Mouse (Mus musculus): ENCODE data around the gene Pfas. TPM values are rescaled to one million over a fixed set of nuclear protein-coding genes. Genes with fewer than 3 reads are reported as not detected.
A peak's percentile ranks its signal among the peaks of the same experiment; 100 is the strongest.

The Pfas gene
- 20.5 and 22.5 TPM in 2 replicates for polyA plus RNA-seq (2015; fragmentation: Nextera tagmentation; extraction: Ambion mirVana)

- Histone ChIP-seq H3K27me3 (replicated peaks; ENCODE audit: control insufficient read depth, insufficient read depth, low read length) (no peaks in the 10 kb centered on the region), H3K27ac (ENCODE audit: low read length) (peak within 1 kb of the TSS; percentile 26), H3K36me3 (ENCODE audit: control insufficient read depth, insufficient read depth, low read length) (no peaks in the 10 kb centered on the region), H3K9me3 (ENCODE audit: control insufficient read depth, low read length) (no peaks in the 10 kb centered on the region), H3K4me1 (ENCODE audit: control insufficient read depth, insufficient read depth, low read length) (peaks cover 10% of the 10 kb centered on the region), H3K4me2 (ENCODE audit: low read depth, low read length) (peak within 1 kb of the TSS; percentile 57), H3K4me3 (ENCODE audit: low read length) (peak within 1 kb of the TSS; percentile 70), H3K9ac (ENCODE audit: low read depth, low read length) (peak within 1 kb of the TSS; percentile 75)
- WGBS: 8% methylated on average over 38 of the region's 38 CpGs
- ATAC-seq: peak; percentile 84
Measured at GRCm38 (mm10) chr11:69008182-69009121, at the start of gene Pfas. Gene Pfas (minus strand): TSS chr11:69008460.

DNA sequence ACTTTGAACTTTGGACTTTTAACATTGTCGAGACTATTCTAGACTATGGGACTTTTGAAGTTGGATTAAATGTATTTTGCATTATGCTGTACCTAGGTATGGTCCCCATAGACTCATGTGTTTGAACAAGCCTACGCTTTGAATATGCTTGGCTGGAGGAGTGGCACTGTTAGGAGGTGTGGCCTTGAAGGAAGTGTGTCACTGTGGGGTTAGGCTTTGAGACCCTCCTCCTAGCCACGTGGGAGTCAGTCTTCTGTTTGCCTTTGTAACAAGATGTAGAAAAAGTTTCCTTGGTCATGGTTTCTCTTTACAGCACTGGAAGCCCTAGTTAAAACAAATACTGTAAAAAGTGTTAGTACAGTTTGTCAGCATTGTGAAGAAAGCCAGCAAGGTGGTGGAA, 45.6 kb upstream of the Pfas start:
- H3K9me3 ChIP-seq (ENCODE audit: control insufficient read depth, low read length): no peaks in the 10 kb centered on the region
- H3K9ac ChIP-seq (ENCODE audit: low read depth, low read length): no peak overlapping the region
- WGBS: 70% methylated on average over 3 of the region's 3 CpGs
- H3K27ac ChIP-seq (ENCODE audit: low read length): no peak overlapping the region
- H3K36me3 ChIP-seq (ENCODE audit: control insufficient read depth, insufficient read depth, low read length): peaks cover 9% of the 10 kb centered on the region; the same call in 1 of the 2 replicates
- H3K4me2 ChIP-seq (ENCODE audit: low read depth, low read length): no peak overlapping the region
- H3K4me1 ChIP-seq (ENCODE audit: control insufficient read depth, insufficient read depth, low read length): peaks cover 11% of the 10 kb centered on the region
- no peaks in the 10 kb centered on the region for H3K27me3 ChIP-seq (replicated peaks; ENCODE audit: control insufficient read depth, insufficient read depth, low read length)
- no peak overlapping the region for H3K4me3 ChIP-seq (ENCODE audit: low read length)
- ATAC-seq: no peak

DNA sequence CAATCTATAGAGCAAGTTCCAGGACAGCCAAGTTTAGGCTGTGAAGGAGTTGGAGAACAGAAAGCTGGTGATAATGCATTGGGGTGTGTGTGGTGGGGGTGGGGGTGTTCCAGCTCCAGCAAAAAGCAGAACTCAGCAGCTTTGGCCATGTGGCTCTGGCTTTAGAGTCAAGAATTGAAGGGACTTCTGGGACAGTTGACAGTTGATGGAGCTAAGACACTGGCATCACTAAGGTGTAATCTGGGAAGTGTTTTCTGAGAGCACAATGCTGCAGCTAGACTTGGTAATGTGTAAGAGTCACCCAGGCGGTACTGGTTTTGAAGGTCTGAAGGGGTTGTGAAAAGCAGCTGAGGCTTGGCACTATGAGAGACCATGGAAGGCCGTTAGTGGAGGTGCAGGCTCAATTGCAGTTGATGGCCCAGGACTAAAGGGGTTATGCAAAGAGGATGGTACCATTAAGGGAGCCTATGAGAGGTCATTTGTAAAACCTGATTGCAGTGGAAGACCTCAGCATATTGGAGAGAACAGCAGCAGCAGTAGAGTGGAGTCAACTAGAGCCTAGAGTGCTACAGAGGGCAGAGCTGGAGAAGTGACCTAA, 44.7 kb upstream of the Pfas start:
- Histone ChIP-seq H3K4me3 (ENCODE audit: low read length) (no peak overlapping the region), H3K4me1 (ENCODE audit: control insufficient read depth, insufficient read depth, low read length) (peaks cover 6% of the 10 kb centered on the region; the same call in 1 of the 2 replicates), H3K36me3 (ENCODE audit: control insufficient read depth, insufficient read depth, low read length) (peaks cover 9% of the 10 kb centered on the region), H3K27ac (ENCODE audit: low read length) (no peak overlapping the region), H3K27me3 (replicated peaks; ENCODE audit: control insufficient read depth, insufficient read depth, low read length) (no peaks in the 10 kb centered on the region), H3K4me2 (ENCODE audit: low read depth, low read length) (no peak overlapping the region), H3K9ac (ENCODE audit: low read depth, low read length) (no peak overlapping the region), H3K9me3 (ENCODE audit: control insufficient read depth, low read length) (no peaks in the 10 kb centered on the region)
- ATAC-seq: no peak
- 86% methylated on average over 2 of the region's 2 CpGs for WGBS

DNA sequence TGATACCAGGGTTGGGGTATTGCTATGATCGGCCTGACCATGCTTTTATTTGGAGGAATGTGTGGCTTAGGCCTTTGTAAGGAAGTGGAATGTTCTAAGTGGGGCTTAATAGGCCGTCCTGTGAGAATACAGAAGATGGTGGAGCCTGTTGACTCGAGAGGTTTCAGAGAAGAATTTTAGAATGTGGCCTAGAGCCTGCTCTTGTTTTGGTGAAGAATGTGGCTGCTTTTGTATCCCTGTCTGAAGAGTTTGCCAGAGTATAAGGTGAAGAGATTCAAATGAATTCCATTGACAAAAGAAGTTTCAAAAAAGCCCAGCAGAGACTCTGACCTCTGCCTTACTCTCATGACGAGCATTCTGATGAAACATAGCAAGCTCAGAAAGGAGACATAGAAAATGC, 43.5 kb upstream of the Pfas start:
- Histone ChIP-seq H3K9ac (ENCODE audit: low read depth, low read length) (no peak overlapping the region), H3K9me3 (ENCODE audit: control insufficient read depth, low read length) (no peaks in the 10 kb centered on the region), H3K4me2 (ENCODE audit: low read depth, low read length) (no peak overlapping the region), H3K27ac (ENCODE audit: low read length) (no peak overlapping the region), H3K36me3 (ENCODE audit: control insufficient read depth, insufficient read depth, low read length) (peaks cover 9% of the 10 kb centered on the region), H3K27me3 (replicated peaks; ENCODE audit: control insufficient read depth, insufficient read depth, low read length) (no peaks in the 10 kb centered on the region), H3K4me1 (ENCODE audit: control insufficient read depth, insufficient read depth, low read length) (peaks cover 15% of the 10 kb centered on the region), H3K4me3 (ENCODE audit: low read length) (no peak overlapping the region)
- WGBS: 84% methylated on average over 4 of the region's 4 CpGs
- ATAC-seq: no peak

- Histone ChIP-seq H3K4me3 (ENCODE audit: low read length) (no peak overlapping the region), H3K9me3 (ENCODE audit: control insufficient read depth, low read length) (no peaks in the 10 kb centered on the region), H3K9ac (ENCODE audit: low read depth, low read length) (no peak overlapping the region), H3K36me3 (ENCODE audit: control insufficient read depth, insufficient read depth, low read length) (peaks cover 9% of the 10 kb centered on the region), H3K4me1 (ENCODE audit: control insufficient read depth, insufficient read depth, low read length) (peaks cover 16% of the 10 kb centered on the region), H3K27me3 (replicated peaks; ENCODE audit: control insufficient read depth, insufficient read depth, low read length) (no peaks in the 10 kb centered on the region), H3K4me2 (ENCODE audit: low read depth, low read length) (no peak overlapping the region), H3K27ac (ENCODE audit: low read length) (no peak overlapping the region)
- 89% methylated on average over 8 of the region's 8 CpGs for WGBS
- ATAC-seq: no peak
Measured at GRCm38 (mm10) chr11:69050748-69051147, 42.5 kb upstream of the Pfas start.

DNA sequence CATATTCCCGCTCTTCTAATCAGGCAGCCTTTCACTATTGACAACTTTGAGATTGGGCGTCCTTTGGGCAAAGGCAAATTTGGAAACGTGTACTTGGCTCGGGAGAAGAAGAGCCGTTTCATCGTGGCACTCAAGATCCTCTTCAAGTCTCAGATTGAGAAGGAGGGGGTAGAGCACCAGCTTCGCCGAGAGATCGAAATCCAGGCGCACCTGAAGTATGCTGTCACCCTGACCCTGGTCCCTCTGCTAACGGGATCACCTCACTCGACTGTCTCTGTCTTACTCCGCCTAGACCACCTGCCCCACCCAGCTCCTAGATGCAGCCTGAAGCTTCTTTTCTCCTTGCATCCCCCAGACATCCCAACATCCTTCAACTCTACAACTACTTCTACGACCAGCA, 39.9 kb upstream of the Pfas start:
- no peak overlapping the region for H3K9ac ChIP-seq (ENCODE audit: low read depth, low read length)
- H3K4me3 ChIP-seq (ENCODE audit: low read length): no peak overlapping the region
- ATAC-seq: no peak
- H3K4me1 ChIP-seq (ENCODE audit: control insufficient read depth, insufficient read depth, low read length): peaks cover 16% of the 10 kb centered on the region
- H3K27me3 ChIP-seq (replicated peaks; ENCODE audit: control insufficient read depth, insufficient read depth, low read length): no peaks in the 10 kb centered on the region
- 92% methylated on average over 14 of the region's 14 CpGs for WGBS
- no peaks in the 10 kb centered on the region for H3K9me3 ChIP-seq (ENCODE audit: control insufficient read depth, low read length)
- peaks cover 9% of the 10 kb centered on the region for H3K36me3 ChIP-seq (ENCODE audit: control insufficient read depth, insufficient read depth, low read length)
- no peak overlapping the region for H3K27ac ChIP-seq (ENCODE audit: low read length)
- no peak overlapping the region for H3K4me2 ChIP-seq (ENCODE audit: low read depth, low read length)

DNA sequence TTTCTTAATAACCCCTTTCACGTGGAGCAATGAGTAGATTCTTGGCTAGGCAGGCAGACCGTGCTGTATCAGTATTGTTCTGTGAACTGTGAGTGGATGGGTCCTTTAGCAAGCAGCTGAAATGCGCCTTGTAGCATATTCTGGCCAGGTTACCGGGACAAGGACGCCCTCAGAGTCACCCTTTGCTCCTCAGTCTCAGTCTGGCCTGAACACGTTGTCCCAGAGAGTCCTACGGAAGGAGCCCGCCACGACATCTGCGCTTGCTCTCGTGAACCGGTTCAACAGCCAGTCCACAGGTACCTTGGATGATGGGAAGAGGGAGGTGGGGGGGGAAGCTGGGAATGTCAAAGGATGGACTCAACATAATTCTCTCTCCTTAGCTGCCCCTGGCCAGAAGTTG, 39.3 kb upstream of the Pfas start:
- peaks cover 9% of the 10 kb centered on the region for H3K36me3 ChIP-seq (ENCODE audit: control insufficient read depth, insufficient read depth, low read length)
- H3K9me3 ChIP-seq (ENCODE audit: control insufficient read depth, low read length): no peaks in the 10 kb centered on the region
- H3K27me3 ChIP-seq (replicated peaks; ENCODE audit: control insufficient read depth, insufficient read depth, low read length): no peaks in the 10 kb centered on the region
- H3K27ac ChIP-seq (ENCODE audit: low read length): no peak overlapping the region
- no peak overlapping the region for H3K4me3 ChIP-seq (ENCODE audit: low read length)
- 90% methylated on average over 12 of the region's 12 CpGs for WGBS
- peaks cover 16% of the 10 kb centered on the region for H3K4me1 ChIP-seq (ENCODE audit: control insufficient read depth, insufficient read depth, low read length)
- H3K4me2 ChIP-seq (ENCODE audit: low read depth, low read length): peak overlapping the region; percentile 67; the same call in 1 of the 2 replicates
- no peak overlapping the region for H3K9ac ChIP-seq (ENCODE audit: low read depth, low read length)
- ATAC-seq: no peak

DNA sequence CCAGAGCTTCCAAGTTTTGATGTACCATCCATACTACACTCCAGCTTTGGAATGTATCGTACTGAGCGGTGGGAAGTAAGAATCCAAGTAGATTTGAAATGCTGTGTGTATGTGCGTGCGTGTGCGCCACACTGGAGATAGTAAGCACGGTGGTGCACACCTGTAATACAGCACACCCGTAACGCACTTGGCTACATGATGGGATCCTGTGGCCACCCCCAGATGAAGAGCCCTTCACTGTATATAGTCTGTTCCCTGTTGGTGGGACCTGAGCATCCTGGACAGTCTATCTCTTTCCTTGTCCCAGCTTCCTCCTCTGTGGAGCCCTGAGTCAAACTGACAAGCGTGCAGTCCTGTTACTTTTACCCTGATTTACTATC, 38.1 kb upstream of the Pfas start:
- peak overlapping the region; percentile 86 for H3K9ac ChIP-seq (ENCODE audit: low read depth, low read length)
- H3K9me3 ChIP-seq (ENCODE audit: control insufficient read depth, low read length): no peaks in the 10 kb centered on the region
- peaks cover 16% of the 10 kb centered on the region for H3K4me1 ChIP-seq (ENCODE audit: control insufficient read depth, insufficient read depth, low read length)
- no peaks in the 10 kb centered on the region for H3K27me3 ChIP-seq (replicated peaks; ENCODE audit: control insufficient read depth, insufficient read depth, low read length)
- peaks cover 9% of the 10 kb centered on the region for H3K36me3 ChIP-seq (ENCODE audit: control insufficient read depth, insufficient read depth, low read length)
- ATAC-seq: no peak
- H3K4me2 ChIP-seq (ENCODE audit: low read depth, low read length): peak overlapping the region; percentile 67
- H3K27ac ChIP-seq (ENCODE audit: low read length): peak overlapping the region; percentile 90
- H3K4me3 ChIP-seq (ENCODE audit: low read length): peak overlapping the region; percentile 84
- 8% methylated on average over 9 of the region's 9 CpGs for WGBS

GRCm38 (mm10) chr11:69045531-69046394, 37.5 kb upstream of the Pfas start, which contains the start of gene Aurkb:
Gene Aurkb (plus strand): TSS chr11:69045647.
- Histone ChIP-seq H3K4me1 (ENCODE audit: control insufficient read depth, insufficient read depth, low read length) (peaks cover 16% of the 10 kb centered on the region), H3K9me3 (ENCODE audit: control insufficient read depth, low read length) (no peaks in the 10 kb centered on the region), H3K4me3 (ENCODE audit: low read length) (peak within 1 kb of the TSS; percentile 84), H3K27ac (ENCODE audit: low read length) (peak within 1 kb of the TSS; percentile 90), H3K27me3 (replicated peaks; ENCODE audit: control insufficient read depth, insufficient read depth, low read length) (no peaks in the 10 kb centered on the region), H3K4me2 (ENCODE audit: low read depth, low read length) (peak within 1 kb of the TSS; percentile 67), H3K36me3 (ENCODE audit: control insufficient read depth, insufficient read depth, low read length) (peaks cover 7% of the 10 kb centered on the region), H3K9ac (ENCODE audit: low read depth, low read length) (peak within 1 kb of the TSS; percentile 86)
- ATAC-seq: peak; percentile 82
- under 1% methylated on average over 54 of the region's 54 CpGs for WGBS
